Mouse (Mus musculus) heart, embryonic 13.5 days (tissue): ENCODE results near the gene Ndufa4l2. TPM values are rescaled to one million over a fixed set of nuclear protein-coding genes. Genes with fewer than 3 reads are reported as not detected.

Source experiments
- ATAC-seq: fragments of 200-750 bp; cut with Nextera tagmentation; 2 replicates; pipeline ENCODE4 v1.8.0; 2017; ENCODE audit warnings: moderate TSS enrichment; ENCODE audit not compliant: insufficient number of reproducible peaks, low FRiP score, low TSS enrichment; ENCODE audit errors: extremely low read depth
- H3K27ac ChIP-seq: fragments of 300-500 bp; sonication (generic); replicated peaks from 2 replicates; pipeline ENCODE4 v1.5.1; 2015; ENCODE audit warnings: moderate library complexity, mild to moderate bottlenecking, inconsistent platforms
- H3K27me3 ChIP-seq: fragments of 300-500 bp; sonication (generic); replicated peaks from 2 replicates; pipeline ENCODE4 v1.6.1; 2015; ENCODE audit warnings: mild to moderate bottlenecking, inconsistent platforms
- H3K36me3 ChIP-seq: fragments of 300-500 bp; sonication (generic); 2 replicates; pipeline ENCODE4 v1.6.1; 2015; ENCODE audit warnings: mild to moderate bottlenecking, inconsistent platforms
- H3K4me1 ChIP-seq: fragments of 300-500 bp; sonication (generic); 2 replicates; pipeline ENCODE4 v1.6.1; 2015; ENCODE audit warnings: inconsistent platforms
- H3K4me2 ChIP-seq: fragments of 300-500 bp; sonication (generic); 2 replicates; pipeline ENCODE4 v1.6.1; 2015; ENCODE audit warnings: inconsistent platforms, mild to moderate bottlenecking, moderate library complexity
- H3K4me3 ChIP-seq: fragments of 300-500 bp; sonication (generic); 2 replicates; pipeline ENCODE4 v1.5.1; 2015; ENCODE audit warnings: moderate library complexity, mild to moderate bottlenecking, inconsistent platforms
- H3K9ac ChIP-seq: fragments of 300-500 bp; sonication (generic); 2 replicates; pipeline ENCODE4 v1.6.1; 2015; ENCODE audit warnings: inconsistent platforms, mild to moderate bottlenecking, moderate library complexity
- H3K9me3 ChIP-seq: fragments of 300-500 bp; sonication (generic); 2 replicates; pipeline ENCODE4 v1.6.1; 2016; ENCODE audit warnings: inconsistent platforms
- WGBS: fragments of 180-500 bp; shearing (Covaris S2); methylation state at CpG from one replicate; pipeline ENCODE4 v1.1.7; 2015; ENCODE audit warnings: mixed read lengths; 5-methylcytosine and 5-hydroxymethylcytosine counted together
- polyA plus RNA-seq: library from polyadenylated mRNA; unstranded; fragments of >200 nt; fragmentation: Nextera tagmentation; extraction: Ambion mirVana; gene quantifications from 2 replicates; pipeline ENCODE4 v1.2.1, GENCODE M21; 2015

The Ndufa4l2 gene
- polyA plus RNA-seq, 1 experiment from 2014 or later: 14.2 TPM

- whole genome bisulfite sequencing: 79% methylated on average over 20 of the region's 20 CpGs
- H3K36me3 ChIP-seq: peaks cover 94% of the 10 kb centered on the region
Observed at GRCm38 (mm10) chr10:127544375-127544774, 29.6 kb downstream of the Ndufa4l2 start.

GRCm38 (mm10) chr10:127546505-127546904, 31.7 kb downstream of the Ndufa4l2 start:
- Histone ChIP-seq H3K27ac (no peak overlapping the region), H3K4me3 (no peak overlapping the region), H3K27me3 (no peaks in the 10 kb centered on the region), H3K9me3 (no peaks in the 10 kb centered on the region), H3K4me1 (no peaks in the 10 kb centered on the region), H3K4me2 (no peak overlapping the region), H3K36me3 (peaks cover 96% of the 10 kb centered on the region), H3K9ac (no peak overlapping the region)
- WGBS: 84% methylated on average over 7 of the region's 7 CpGs
- ATAC-seq: no peak

More at GRCm38 (mm10) chr10:127544375-127544774, 29.6 kb downstream of the Ndufa4l2 start:
- H3K4me3 ChIP-seq: no peak overlapping the region
- H3K9me3 ChIP-seq: no peaks in the 10 kb centered on the region
- H3K4me2 ChIP-seq: no peak overlapping the region
- H3K9ac ChIP-seq: no peak overlapping the region
- ATAC-seq: no peak
- no peaks in the 10 kb centered on the region for H3K4me1 ChIP-seq
- H3K27ac ChIP-seq: no peak overlapping the region
- no peaks in the 10 kb centered on the region for H3K27me3 ChIP-seq

GRCm38 (mm10) chr10:127548236-127548635, 33.5 kb downstream of the Ndufa4l2 start:
- H3K36me3 ChIP-seq: peaks cover 97% of the 10 kb centered on the region
- 88% methylated on average over 15 of the region's 15 CpGs for WGBS
- H3K4me2 ChIP-seq: no peak overlapping the region
- H3K27ac ChIP-seq: no peak overlapping the region
- no peaks in the 10 kb centered on the region for H3K4me1 ChIP-seq
- no peaks in the 10 kb centered on the region for H3K9me3 ChIP-seq
- H3K9ac ChIP-seq: no peak overlapping the region
- no peaks in the 10 kb centered on the region for H3K27me3 ChIP-seq
- H3K4me3 ChIP-seq: no peak overlapping the region
- no peak for ATAC-seq

GRCm38 (mm10) chr10:127549892-127550291, 35.1 kb downstream of the Ndufa4l2 start:
- 87% methylated on average over 17 of the region's 17 CpGs for WGBS
- peaks cover 99% of the 10 kb centered on the region for H3K36me3 ChIP-seq

GRCm38 (mm10) chr10:127555703-127556102, 40.9 kb downstream of the Ndufa4l2 start:
- Histone ChIP-seq H3K36me3 (peaks cover 100% of the 10 kb centered on the region), H3K4me2 (no peak overlapping the region), H3K9ac (no peak overlapping the region), H3K9me3 (no peaks in the 10 kb centered on the region), H3K27ac (no peak overlapping the region), H3K4me1 (no peaks in the 10 kb centered on the region), H3K27me3 (no peaks in the 10 kb centered on the region), H3K4me3 (no peak overlapping the region)
- no peak for ATAC-seq
- WGBS: 65% methylated on average over 18 of the region's 18 CpGs

More at GRCm38 (mm10) chr10:127549892-127550291, 35.1 kb downstream of the Ndufa4l2 start:
- ATAC-seq: no peak
- H3K4me1 ChIP-seq: no peaks in the 10 kb centered on the region
- no peaks in the 10 kb centered on the region for H3K27me3 ChIP-seq
- no peak overlapping the region for H3K9ac ChIP-seq
- H3K4me2 ChIP-seq: no peak overlapping the region
- H3K9me3 ChIP-seq: no peaks in the 10 kb centered on the region
- no peak overlapping the region for H3K27ac ChIP-seq
- no peak overlapping the region for H3K4me3 ChIP-seq

GRCm38 (mm10) chr10:127557397-127557796, 42.6 kb downstream of the Ndufa4l2 start:
- no peak overlapping the region for H3K9ac ChIP-seq
- H3K36me3 ChIP-seq: peaks cover 98% of the 10 kb centered on the region
- H3K9me3 ChIP-seq: no peaks in the 10 kb centered on the region
- H3K27ac ChIP-seq: no peak overlapping the region
- no peaks in the 10 kb centered on the region for H3K4me1 ChIP-seq
- ATAC-seq: no peak
- H3K4me3 ChIP-seq: no peak overlapping the region
- WGBS: 88% methylated on average over 13 of the region's 13 CpGs
- no peaks in the 10 kb centered on the region for H3K27me3 ChIP-seq
- H3K4me2 ChIP-seq: no peak overlapping the region

GRCm38 (mm10) chr10:127561145-127561544, 46.4 kb downstream of the Ndufa4l2 start:
- H3K9ac ChIP-seq: no peak overlapping the region
- H3K4me1 ChIP-seq: peaks cover 26% of the 10 kb centered on the region
- no peak overlapping the region for H3K4me2 ChIP-seq
- H3K36me3 ChIP-seq: peaks cover 84% of the 10 kb centered on the region
- ATAC-seq: no peak
- no peak overlapping the region for H3K4me3 ChIP-seq
- no peaks in the 10 kb centered on the region for H3K9me3 ChIP-seq
- H3K27me3 ChIP-seq: no peaks in the 10 kb centered on the region
- H3K27ac ChIP-seq: no peak overlapping the region

- Histone ChIP-seq H3K4me3 (no peak overlapping the region), H3K9me3 (no peaks in the 10 kb centered on the region), H3K4me1 (peaks cover 27% of the 10 kb centered on the region), H3K27me3 (no peaks in the 10 kb centered on the region), H3K36me3 (peaks cover 80% of the 10 kb centered on the region), H3K27ac (peak overlapping the region; percentile 62), H3K4me2 (peak overlapping the region; percentile 30; the same call in 1 of the 2 replicates), H3K9ac (peak overlapping the region; percentile 55)
- 56% methylated on average over 8 of the region's 8 CpGs for WGBS
- ATAC-seq: no peak
Observed at GRCm38 (mm10) chr10:127563840-127564239, 49.1 kb downstream of the Ndufa4l2 start.

- H3K9ac ChIP-seq: peak overlapping the region; percentile 55; the same call in 1 of the 2 replicates
- H3K27ac ChIP-seq: peak overlapping the region; percentile 62
- peak overlapping the region; percentile 30 for H3K4me2 ChIP-seq
- peaks cover 27% of the 10 kb centered on the region for H3K4me1 ChIP-seq
- no peak overlapping the region for H3K4me3 ChIP-seq
- peaks cover 80% of the 10 kb centered on the region for H3K36me3 ChIP-seq
- peak; percentile 49; the same call in 1 of the 2 replicates for ATAC-seq
- no peaks in the 10 kb centered on the region for H3K9me3 ChIP-seq
- no peaks in the 10 kb centered on the region for H3K27me3 ChIP-seq
- 24% methylated on average over 13 of the region's 13 CpGs for WGBS
Observed at GRCm38 (mm10) chr10:127564301-127564700, 49.5 kb downstream of the Ndufa4l2 start.

Other genes starting within 250 kb of the Ndufa4l2 start
- 133 and 136 TPM in 2 replicates for gene Dctn2, start 248.6 kb upstream of the Ndufa4l2 start, polyA plus RNA-seq
- 12.6 and 12.7 TPM in 2 replicates for gene Mbd6, start 225.9 kb upstream of the Ndufa4l2 start, polyA plus RNA-seq
- gene Mars, start 203.2 kb upstream of the Ndufa4l2 start, polyA plus RNA-seq: 84.0 and 86.4 TPM in 2 replicates
- gene Arhgap9, start 193.0 kb upstream of the Ndufa4l2 start, polyA plus RNA-seq: 1.7 and 1.9 TPM in 2 replicates
- gene Gli1, start 173.0 kb upstream of the Ndufa4l2 start, polyA plus RNA-seq: 0.93 and 1.4 TPM in 2 replicates
- gene Inhbe, start 160.6 kb upstream of the Ndufa4l2 start, polyA plus RNA-seq: 0.06 TPM in 1 of 2 replicates, not detected in the other
- not detected in 2 replicates for gene Inhbc, start 144.5 kb upstream of the Ndufa4l2 start, polyA plus RNA-seq
- 29.1 and 30.4 TPM in 2 replicates for gene R3hdm2, start 134.6 kb upstream of the Ndufa4l2 start, polyA plus RNA-seq
- gene Stac3, start 13.3 kb upstream of the Ndufa4l2 start, polyA plus RNA-seq: 0.76 and 1.0 TPM in 2 replicates
- gene Shmt2, start 7.5 kb downstream of the Ndufa4l2 start, polyA plus RNA-seq: 78.3 and 84.5 TPM in 2 replicates
- gene Nxph4, start 19.6 kb downstream of the Ndufa4l2 start, polyA plus RNA-seq: 0.62 TPM in 2 replicates
- 30.7 and 37.9 TPM in 2 replicates for gene Lrp1, start 106.2 kb downstream of the Ndufa4l2 start, polyA plus RNA-seq
- gene Stat6, start 128.0 kb downstream of the Ndufa4l2 start, polyA plus RNA-seq: 24.5 and 24.6 TPM in 2 replicates
- gene Nemp1, start 151.9 kb downstream of the Ndufa4l2 start, polyA plus RNA-seq: 7.1 and 7.4 TPM in 2 replicates
- 9.7 and 10.4 TPM in 2 replicates for gene Nab2, start 153.6 kb downstream of the Ndufa4l2 start, polyA plus RNA-seq
- gene Myo1a, start 190.2 kb downstream of the Ndufa4l2 start, polyA plus RNA-seq: 0.27 and 0.28 TPM in 2 replicates
- 1.2 and 2.0 TPM in 2 replicates for gene Tac2, start 209.5 kb downstream of the Ndufa4l2 start, polyA plus RNA-seq
- gene Zbtb39, start 224.6 kb downstream of the Ndufa4l2 start, polyA plus RNA-seq: 1.6 and 2.0 TPM in 2 replicates
- 20.2 TPM in 2 replicates for gene Gpr182, start 236.8 kb downstream of the Ndufa4l2 start, polyA plus RNA-seq
- gene Rdh1, start 244.8 kb downstream of the Ndufa4l2 start, polyA plus RNA-seq: not detected in 2 replicates
- not detected in 2 replicates for gene Rdh16f1, start 244.8 kb downstream of the Ndufa4l2 start, polyA plus RNA-seq